Mouse (Mus musculus) kidney, adult 2 months (tissue): Measurements from ENCODE around the gene Ufc1.

Source experiments
- CTCF ChIP-seq: fragments of 200-500 bp; conservative IDR thresholded peaks from 2 replicates; pipeline ENCODE4 v1.5.1; 2011; ENCODE audit warnings: low read depth, mild to moderate bottlenecking, control low read depth, low read length, moderate library complexity, mixed read lengths; ENCODE audit not compliant: insufficient read depth, insufficient read length
- POLR2A ChIP-seq: fragments of 200-500 bp; IDR thresholded peaks from one replicate; pipeline ENCODE4 v1.6.1; 2011; ENCODE audit warnings: low read depth, low read length, control low read depth

GRCm38 (mm10) chr1:171294298-171295062 is at the start of gene Ufc1:
- TF ChIP-seq CTCF (no peak; the same call in 1 of the 2 replicates), POLR2A (no peak)
